Mouse (Mus musculus) midbrain, embryonic 11.5 days (tissue): ENCODE results near the gene Fam205a4. TPM values are rescaled to one million over a fixed set of nuclear protein-coding genes. Genes with fewer than 3 reads are reported as not detected.
"Not testable (repeated sequence)": the region's sequence is repeated elsewhere in the genome, so short reads cannot be mapped to it uniquely, and the experiment has no call there.

Experiments used
- ATAC-seq: fragments of 200-750 bp; cut with Nextera tagmentation; 2 replicates; pipeline ENCODE4 v1.8.0; 2017; ENCODE audit warnings: moderate TSS enrichment, moderate library complexity; ENCODE audit not compliant: low FRiP score
- DNase-seq: peaks from one replicate; pipeline ENCODE4 v3.0.0; 2015; ENCODE audit warnings: low spot score; ENCODE audit errors: missing footprints
- H3K27ac ChIP-seq: fragments of 300-500 bp; sonication (generic); 2 replicates; pipeline ENCODE4 v1.5.1; 2014; ENCODE audit warnings: low read depth, low read length
- H3K27me3 ChIP-seq: fragments of 300-500 bp; sonication (generic); 2 replicates; pipeline ENCODE4 v1.6.1; 2014; ENCODE audit warnings: mild to moderate bottlenecking, low read length, moderate library complexity, mixed read lengths; ENCODE audit not compliant: control insufficient read depth, insufficient read depth
- H3K36me3 ChIP-seq: fragments of 300-500 bp; sonication (generic); 2 replicates; pipeline ENCODE4 v1.6.1; 2014; ENCODE audit warnings: mild to moderate bottlenecking, low read length, moderate library complexity, mixed read lengths; ENCODE audit not compliant: control insufficient read depth, insufficient read depth
- H3K4me1 ChIP-seq: fragments of 300-500 bp; sonication (generic); 2 replicates; pipeline ENCODE4 v1.6.1; 2014; ENCODE audit warnings: low read length; ENCODE audit not compliant: control insufficient read depth, insufficient read depth
- H3K4me2 ChIP-seq: fragments of 300-500 bp; sonication (generic); 2 replicates; pipeline ENCODE4 v1.6.1; 2014; ENCODE audit warnings: mild to moderate bottlenecking, moderate library complexity
- H3K4me3 ChIP-seq: fragments of 300-500 bp; sonication (generic); 2 replicates; pipeline ENCODE4 v1.5.1; 2014; ENCODE audit warnings: low read depth, low read length
- H3K9ac ChIP-seq: fragments of 300-500 bp; sonication (generic); 2 replicates; pipeline ENCODE4 v1.6.1; 2014; ENCODE audit warnings: low read length
- H3K9me3 ChIP-seq: fragments of 300-500 bp; sonication (generic); 2 replicates; pipeline ENCODE4 v1.6.1; 2016; ENCODE audit warnings: low read length; ENCODE audit not compliant: control insufficient read depth
- WGBS: fragments of 180-500 bp; shearing (Covaris S2); extraction: QIAGEN DNeasy Blood & Tissue Kit; methylation state at CpG from one replicate; pipeline ENCODE4 v1.1.7; 2014; 5-methylcytosine and 5-hydroxymethylcytosine counted together
- polyA plus RNA-seq: library from polyadenylated mRNA; unstranded; fragments of >200 nt; fragmentation: Nextera tagmentation; extraction: Ambion mirVana; gene quantifications from 2 replicates; pipeline ENCODE4 v1.2.1, GENCODE M21; 2014

Gene Fam205a4
- 0.06 and 0.14 TPM in 2 replicates for polyA plus RNA-seq

DNA sequence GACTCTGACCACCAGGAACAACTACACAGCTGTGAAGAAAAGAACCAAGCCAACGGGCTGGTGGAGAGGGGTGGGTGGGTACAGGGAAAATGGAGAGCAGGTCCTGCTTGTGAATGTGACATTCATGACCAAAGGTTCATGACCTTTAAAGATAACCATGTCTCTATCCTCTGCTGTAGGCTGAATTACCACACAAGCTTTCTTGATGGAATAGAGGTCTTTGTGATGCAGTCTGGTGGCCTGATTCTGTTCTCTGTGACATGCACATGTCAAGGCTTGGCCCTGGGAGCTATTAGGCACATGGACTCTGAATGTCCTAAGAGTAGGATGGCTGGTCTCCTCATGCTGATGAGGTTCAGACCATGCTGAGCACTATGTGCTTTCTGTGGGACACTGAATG lies at the start of gene Fam205a4:
Gene Fam205a4, plus strand, starts transcription at position 301 of the 400 bp plus-strand sequence.
- not testable (repeated sequence) for H3K4me2 ChIP-seq, ATAC-seq, H3K9ac ChIP-seq, H3K9me3 ChIP-seq, DNase-seq, H3K4me3 ChIP-seq, H3K36me3 ChIP-seq, H3K4me1 ChIP-seq, H3K27ac ChIP-seq, H3K27me3 ChIP-seq
- no CpG with 5 or more reads among the region's 1 CpGs for WGBS

DNA sequence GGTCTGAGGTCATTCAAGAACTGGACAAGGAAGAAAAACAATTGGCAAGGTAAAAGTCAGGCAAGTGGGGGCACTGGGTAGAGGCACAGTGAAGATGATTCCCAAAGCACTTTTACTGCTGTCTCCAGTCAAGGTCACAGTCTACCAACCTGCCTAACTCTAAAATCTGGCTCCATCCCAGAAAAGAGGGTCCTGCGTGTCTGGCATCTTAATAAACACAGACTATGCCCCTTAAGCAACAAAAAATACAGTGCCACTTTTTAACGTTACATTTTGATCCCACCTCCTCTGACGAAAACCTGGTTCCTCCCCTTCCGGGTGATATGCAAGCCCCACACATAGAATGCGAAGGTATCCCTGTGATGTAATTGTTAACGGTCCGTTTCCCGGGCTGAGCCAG lies 24.6 kb upstream of the Fam205a4 start, which contains the start of gene Gm20878:
Gene Gm20878, plus strand, starts transcription at position 301 of the 400 bp plus-strand sequence.
- not testable (repeated sequence) for H3K4me1 ChIP-seq, DNase-seq, ATAC-seq, H3K36me3 ChIP-seq, H3K4me2 ChIP-seq, H3K27me3 ChIP-seq, H3K9ac ChIP-seq, H3K27ac ChIP-seq, H3K4me3 ChIP-seq, H3K9me3 ChIP-seq
- no CpG with 5 or more reads among the region's 8 CpGs for WGBS

Other genes with a start within 250 kb of the Fam205a4 start
- gene Dctn3, start 242.9 kb upstream of the Fam205a4 start, polyA plus RNA-seq = 154 and 155 TPM in 2 replicates
- 0.72 and 1.8 TPM in 2 replicates for gene Arid3c, start 234.9 kb upstream of the Fam205a4 start, polyA plus RNA-seq
- 19.5 and 19.7 TPM in 2 replicates for gene Galt, start 210.8 kb upstream of the Fam205a4 start, polyA plus RNA-seq
- gene Sigmar1, start 209.9 kb upstream of the Fam205a4 start, polyA plus RNA-seq = 67.5 and 70.8 TPM in 2 replicates
- gene Ccl27a, start 191.8 kb upstream of the Fam205a4 start, polyA plus RNA-seq = 71.1 and 73.5 TPM in 2 replicates
- gene Gm21541, start 62.4 kb upstream of the Fam205a4 start, polyA plus RNA-seq = not detected in 2 replicates
- 2.4 TPM in 2 replicates for gene Gm20878, start 24.5 kb upstream of the Fam205a4 start, polyA plus RNA-seq
- 0.15 and 0.19 TPM in 2 replicates for gene Gm21093, start 68.7 kb downstream of the Fam205a4 start, polyA plus RNA-seq
- not detected in 2 replicates for gene Gm3893, start 125.1 kb downstream of the Fam205a4 start, polyA plus RNA-seq
- not detected in 2 replicates for gene Gm13304, start 148.8 kb downstream of the Fam205a4 start, polyA plus RNA-seq
- not detected in 2 replicates for gene Gm13306, start 187.4 kb downstream of the Fam205a4 start, polyA plus RNA-seq
- not detected in 2 replicates for gene Gm13305, start 202.5 kb downstream of the Fam205a4 start, polyA plus RNA-seq